Mouse (Mus musculus) adrenal gland, postnatal 25 days (tissue): ENCODE measurements around the gene Snapc4. TPM values are rescaled to one million over a fixed set of nuclear protein-coding genes. Genes with fewer than 3 reads are reported as not detected.

Source experiments
- DNase-seq: peaks from one replicate; pipeline ENCODE4 v3.0.0; 2021; ENCODE audit warnings: mixed read lengths
- total RNA-seq: library from RNA; stranded (reverse); gene quantifications from 2 replicates; pipeline ENCODE4 v1.2.3, GENCODE M21; 2021

Gene Snapc4
- total RNA-seq, 1 experiment from 2014 or later, result 42.0 TPM

- no peak for DNase-seq
Measured at GRCm38 (mm10) chr2:26313394-26313793, 67.1 kb downstream of the Snapc4 start.

GRCm38 (mm10) chr2:26312812-26313211, 67.6 kb downstream of the Snapc4 start:
- no peak for DNase-seq

Other genes starting within 250 kb of the Snapc4 start
- gene Lhx3, start 172.4 kb downstream of the Snapc4 start, total RNA-seq, result 0.48 and 0.76 TPM in 2 replicates
- gene Qsox2, start 143.1 kb downstream of the Snapc4 start, total RNA-seq, result 17.5 and 19.7 TPM in 2 replicates
- 0.62 and 1.5 TPM in 2 replicates for gene Ccdc187, start 86.1 kb downstream of the Snapc4 start, total RNA-seq
- gene Gpsm1, start 65.1 kb downstream of the Snapc4 start, total RNA-seq, result 17.5 and 17.7 TPM in 2 replicates
- gene Dnlz, start 28.5 kb downstream of the Snapc4 start, total RNA-seq, result 20.5 and 21.1 TPM in 2 replicates
- gene Card9, start 19.7 kb downstream of the Snapc4 start, total RNA-seq, result 0.97 TPM in 1 of 2 replicates, not detected in the other
- gene Entr1, start 8.7 kb upstream of the Snapc4 start, total RNA-seq, result 106 and 110 TPM in 2 replicates
- gene Pmpca, start 8.7 kb upstream of the Snapc4 start, total RNA-seq, result 117 and 151 TPM in 2 replicates
- gene Inpp5e, start 28.6 kb upstream of the Snapc4 start, total RNA-seq, result 22.6 and 25.9 TPM in 2 replicates
- gene Sec16a, start 64.6 kb upstream of the Snapc4 start, total RNA-seq, result 62.7 and 63.4 TPM in 2 replicates
- 17.7 and 24.8 TPM in 2 replicates for gene Notch1, start 136.0 kb upstream of the Snapc4 start, total RNA-seq
- 159 and 211 TPM in 2 replicates for gene Egfl7, start 199.4 kb upstream of the Snapc4 start, total RNA-seq
- not detected in 2 replicates for gene Gm20532, start 206.0 kb upstream of the Snapc4 start, total RNA-seq
- 290 and 352 TPM in 2 replicates for gene Agpat2, start 223.8 kb upstream of the Snapc4 start, total RNA-seq
- gene Fam69b, start 247.8 kb upstream of the Snapc4 start, total RNA-seq, result 6.6 and 9.8 TPM in 2 replicates